Mouse (Mus musculus) right cerebral cortex, postnatal 25 days (tissue): ENCODE data around the gene Prdx5.

ENCODE experiments used
- DNase-seq: peaks from one replicate; pipeline ENCODE4 v3.0.0; 2022

Prdx5 gene

DNA sequence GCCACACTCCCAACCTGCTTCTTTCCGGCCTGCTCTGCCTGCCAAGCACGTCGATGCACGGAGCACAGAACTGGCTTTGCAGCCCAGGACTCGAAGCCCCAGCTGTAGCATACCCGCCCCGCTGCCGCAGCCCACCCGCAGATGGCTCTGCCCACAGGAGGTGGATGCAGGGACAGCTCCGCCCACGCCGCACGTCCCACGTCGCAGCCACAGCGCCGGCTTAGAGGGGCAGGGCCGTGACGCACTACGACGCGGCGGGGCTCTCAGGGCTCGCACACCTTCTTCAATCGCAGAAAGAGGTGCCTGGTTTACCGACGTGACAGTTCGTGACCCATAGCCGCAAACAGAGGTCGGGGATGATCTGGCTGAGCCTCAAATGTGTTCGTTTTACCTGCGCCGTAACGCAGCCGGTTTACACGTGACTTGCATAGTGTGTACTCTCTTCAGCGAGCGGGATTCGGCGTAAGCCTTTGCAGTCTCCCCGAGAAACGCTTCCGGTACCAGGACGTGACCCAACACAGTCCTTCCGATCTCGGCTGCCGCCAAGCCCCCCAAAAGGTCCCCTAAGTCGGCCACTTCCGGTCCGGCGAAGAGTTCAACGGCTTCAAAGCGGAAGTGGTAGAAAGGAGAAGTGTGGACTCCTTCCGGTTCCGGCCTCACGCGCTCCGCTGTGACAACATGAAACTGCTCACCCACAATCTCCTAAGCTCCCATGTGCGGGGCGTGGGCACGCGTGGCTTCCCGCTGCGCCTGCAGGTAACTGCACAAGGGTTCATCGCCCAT is at the start of gene Prdx5, which contains the start of gene Trmt112:
TSS of gene Prdx5 (minus strand) at position 600 of the 783 bp plus-strand sequence.
TSS of gene Trmt112 (plus strand) at position 192 of the 783 bp plus-strand sequence.
- DNase-seq, result peak; percentile 91

DNA sequence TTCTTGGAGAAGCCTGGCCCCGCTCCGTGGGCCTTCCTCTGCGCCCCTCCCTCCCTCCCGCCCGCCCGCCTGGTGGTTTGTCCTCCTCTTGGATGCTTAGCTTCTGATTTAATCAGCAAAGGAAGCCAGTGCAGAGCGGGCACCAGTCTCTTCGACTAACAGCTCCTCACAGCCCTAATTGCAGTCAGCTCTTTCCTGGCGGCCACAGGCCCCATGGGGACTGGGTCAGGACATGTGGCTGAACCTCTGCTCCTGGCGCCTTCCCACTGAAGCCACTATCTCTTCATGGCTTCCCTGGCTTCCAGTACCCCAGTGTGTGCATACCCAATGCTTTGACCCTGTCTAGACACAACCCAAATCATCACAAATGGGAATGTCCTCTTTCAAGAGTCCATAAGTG is 46.6 kb upstream of the Prdx5 start:
- DNase-seq, result no peak

DNA sequence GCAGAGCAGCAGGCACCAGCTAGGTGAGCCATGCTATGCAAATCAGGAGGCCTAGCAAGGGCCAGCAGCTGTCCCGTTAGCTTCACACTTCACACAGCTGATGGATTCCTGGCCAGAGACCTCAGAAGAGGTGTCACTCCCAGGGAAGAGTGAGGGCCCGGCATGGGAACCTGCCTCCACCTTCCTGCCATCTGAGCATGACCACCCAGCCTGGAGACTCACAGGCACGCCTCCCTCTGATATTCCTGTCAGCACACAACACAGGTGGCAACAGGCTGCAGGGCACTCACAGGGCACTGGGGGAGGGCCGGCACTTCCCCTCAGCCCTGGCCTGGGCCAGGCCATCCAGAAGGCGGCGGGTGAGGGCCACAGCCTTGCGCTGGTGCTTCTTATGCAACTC is 45.5 kb upstream of the Prdx5 start:
- no peak for DNase-seq

DNA sequence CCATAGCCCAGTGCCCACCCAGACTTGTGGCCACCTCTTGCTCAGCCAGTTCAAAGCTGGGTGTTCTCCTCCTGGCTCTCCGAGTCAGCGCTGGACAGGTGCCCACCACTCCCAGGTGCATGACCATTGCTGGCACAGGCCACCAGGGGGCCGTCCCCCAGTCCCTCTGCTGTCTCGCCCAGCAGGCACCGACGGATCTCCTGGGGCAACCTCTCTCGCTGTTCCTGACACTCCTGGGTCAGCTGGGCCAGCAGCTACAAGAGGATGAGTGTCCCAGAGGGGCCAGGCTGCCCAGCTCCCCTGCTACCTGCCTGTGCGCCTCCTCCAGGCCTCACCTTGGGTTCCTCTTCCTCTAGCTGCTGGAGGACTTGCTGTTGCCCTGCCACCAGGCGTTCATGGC is 44.1 kb upstream of the Prdx5 start:
- DNase-seq, result no peak

DNA sequence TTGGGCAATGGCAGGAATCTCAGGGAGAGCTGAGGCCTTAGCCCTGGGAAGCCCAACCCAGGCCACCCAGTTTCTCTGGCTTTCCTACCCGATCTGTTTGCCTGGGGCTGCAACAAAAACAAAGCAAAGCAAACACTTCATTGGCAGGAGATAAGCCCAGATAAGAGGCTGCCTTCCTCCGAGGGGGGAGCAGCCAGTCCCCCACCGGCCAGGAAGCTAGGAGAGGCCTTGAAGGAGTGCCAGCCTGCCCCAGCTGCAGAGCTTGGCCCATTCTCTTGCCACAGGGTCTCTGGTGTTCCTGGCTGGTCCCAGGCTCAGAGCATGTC is 42.8 kb upstream of the Prdx5 start:
- no peak for DNase-seq

DNA sequence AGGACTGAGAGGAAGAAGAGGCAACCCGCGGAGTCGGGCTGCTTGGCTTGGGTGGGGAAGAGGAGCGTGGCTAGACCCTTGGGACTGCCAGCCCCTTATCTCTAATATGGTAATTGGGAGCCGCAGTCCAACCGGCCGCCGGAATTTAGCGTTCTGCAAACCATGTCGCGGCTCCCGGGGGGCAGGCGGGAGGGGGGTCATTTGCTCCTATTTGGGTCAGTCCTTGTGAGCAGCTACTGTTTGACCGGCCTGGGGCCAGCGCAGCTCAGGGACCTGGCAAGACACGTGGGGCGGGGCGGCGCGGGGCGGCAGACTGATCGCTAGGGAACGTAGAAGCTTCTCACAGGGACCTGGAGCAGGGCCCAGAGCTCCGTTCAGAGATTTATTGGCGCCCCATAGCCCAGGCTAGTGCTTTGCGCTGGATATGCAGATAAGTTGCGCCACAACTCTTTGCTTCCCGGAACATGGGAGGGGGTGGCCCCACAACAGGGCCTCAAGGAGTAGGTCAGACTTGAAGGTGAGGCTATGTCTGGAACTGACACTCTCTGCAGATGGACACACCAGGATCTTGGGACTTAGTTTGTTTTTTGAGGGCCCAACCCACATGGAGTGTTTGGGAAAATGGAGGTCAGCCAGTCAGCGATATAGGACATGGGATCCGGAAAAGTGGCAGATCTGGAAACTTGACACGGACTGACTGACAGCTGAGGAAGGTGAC is 42.2 kb upstream of the Prdx5 start:
- peak; percentile 74 for DNase-seq

DNA sequence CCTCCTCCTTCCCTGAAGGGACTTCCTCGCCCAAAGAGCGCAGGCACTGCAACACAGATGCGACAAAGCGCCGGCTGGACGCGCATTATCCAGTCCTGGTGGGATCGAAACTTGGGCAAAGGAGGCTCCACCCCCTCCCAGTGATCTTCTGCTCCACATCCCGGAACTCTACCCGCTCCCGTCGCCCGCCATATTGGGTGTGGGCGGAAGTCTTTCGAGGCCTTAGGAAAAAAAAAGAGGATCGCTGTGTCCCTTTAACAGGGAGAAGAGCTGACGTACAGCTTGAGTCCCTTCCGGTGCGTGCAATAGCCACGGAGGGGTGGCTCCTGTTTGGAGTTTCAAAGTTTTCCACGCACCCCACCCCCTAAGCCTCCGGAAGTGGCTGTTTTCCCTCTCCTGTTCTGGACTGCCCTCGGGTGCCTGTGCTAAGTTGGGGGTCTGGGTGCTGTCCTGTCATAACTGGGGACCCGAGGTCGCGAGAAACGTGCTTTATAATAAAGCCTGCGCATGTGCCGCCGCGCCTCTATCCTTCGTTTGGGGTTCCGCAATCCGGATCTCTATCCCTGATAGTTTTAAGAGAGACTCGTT is 41.6 kb upstream of the Prdx5 start:
- peak; percentile 92 for DNase-seq

DNA sequence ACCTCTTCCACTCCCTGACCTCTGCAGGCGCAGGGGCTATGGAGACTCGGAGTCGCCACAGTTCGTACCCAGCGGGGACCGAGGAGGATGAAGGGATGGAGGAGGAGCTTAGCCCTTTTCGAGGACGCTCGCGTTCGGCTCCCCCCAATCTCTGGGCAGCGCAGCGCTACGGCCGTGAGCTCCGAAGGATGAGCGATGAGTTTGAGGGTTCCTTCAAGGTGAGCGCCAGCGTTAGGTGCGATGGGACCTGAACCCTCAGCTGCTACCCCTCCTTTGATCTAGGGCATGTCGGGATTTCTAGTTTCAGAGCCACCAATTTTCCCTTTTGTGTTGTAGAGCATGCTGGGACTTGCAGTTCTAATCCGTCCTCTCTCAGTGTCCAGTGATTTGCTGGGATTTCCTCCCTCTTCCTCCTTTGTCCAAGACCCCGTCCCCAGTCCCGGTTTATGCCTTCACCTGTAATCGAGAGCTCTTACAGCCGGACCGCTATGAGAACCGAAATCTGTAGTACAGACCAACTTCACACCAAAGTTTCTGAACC is 40.8 kb upstream of the Prdx5 start:
- peak; percentile 68 for DNase-seq

DNA sequence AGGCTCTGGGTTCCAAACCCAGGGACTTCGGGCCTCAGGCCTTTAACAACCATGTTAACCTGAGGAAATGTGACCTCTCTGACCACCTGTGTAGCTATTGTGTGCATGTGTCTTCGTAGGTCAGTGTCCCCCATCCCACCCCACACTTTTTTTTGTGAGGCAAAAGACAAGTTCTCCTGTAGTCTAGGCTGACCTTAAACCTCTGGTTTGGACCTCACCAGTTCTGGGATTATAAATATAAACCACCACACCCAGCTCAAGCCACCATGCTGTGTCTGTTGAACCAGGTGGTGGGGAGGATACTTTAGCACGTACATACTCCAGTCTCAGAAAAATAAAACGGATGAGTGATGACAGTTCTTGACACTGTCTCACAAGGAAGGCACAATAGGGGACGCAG is 40.0 kb upstream of the Prdx5 start:
- DNase-seq, result no peak

DNA sequence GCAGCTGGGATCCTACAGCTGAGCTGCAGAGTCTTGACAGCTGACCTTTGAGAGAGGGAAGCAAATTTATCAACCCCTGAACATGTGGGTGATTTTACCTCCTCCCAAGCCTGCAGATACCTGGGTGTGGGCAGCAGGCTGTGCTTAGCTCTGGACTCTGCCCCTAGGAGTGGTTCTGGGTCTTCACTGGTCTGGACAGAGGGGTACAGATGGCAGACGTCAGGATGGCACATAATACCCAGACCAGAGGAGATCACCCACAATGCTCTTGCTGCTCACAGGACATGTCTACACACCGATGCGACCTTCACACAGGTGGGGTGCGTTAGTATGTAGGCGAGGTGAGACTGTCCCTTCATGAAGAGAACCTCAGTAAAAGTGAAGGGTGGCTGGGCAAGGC is 39.6 kb upstream of the Prdx5 start:
- DNase-seq, result no peak

DNA sequence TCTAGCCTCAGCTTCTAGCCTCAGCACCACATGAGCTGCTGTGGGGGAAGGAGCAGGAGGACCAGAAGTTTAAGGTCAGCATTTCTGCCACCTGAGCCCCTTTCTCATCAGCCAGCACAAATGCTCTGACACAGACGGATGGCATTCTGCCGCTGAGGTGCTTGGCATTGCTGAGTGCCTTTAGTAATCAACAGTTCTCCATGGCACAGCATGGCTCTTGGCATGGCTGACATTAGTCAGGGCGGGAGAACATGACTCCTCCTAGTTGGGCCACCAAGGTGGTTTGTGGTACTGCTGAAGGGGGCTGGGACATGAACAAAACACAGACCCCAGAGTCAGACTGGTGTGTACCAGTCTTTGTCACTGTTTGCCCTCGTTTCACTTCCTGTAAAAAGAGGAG is 38.3 kb upstream of the Prdx5 start:
- DNase-seq, result no peak

DNA sequence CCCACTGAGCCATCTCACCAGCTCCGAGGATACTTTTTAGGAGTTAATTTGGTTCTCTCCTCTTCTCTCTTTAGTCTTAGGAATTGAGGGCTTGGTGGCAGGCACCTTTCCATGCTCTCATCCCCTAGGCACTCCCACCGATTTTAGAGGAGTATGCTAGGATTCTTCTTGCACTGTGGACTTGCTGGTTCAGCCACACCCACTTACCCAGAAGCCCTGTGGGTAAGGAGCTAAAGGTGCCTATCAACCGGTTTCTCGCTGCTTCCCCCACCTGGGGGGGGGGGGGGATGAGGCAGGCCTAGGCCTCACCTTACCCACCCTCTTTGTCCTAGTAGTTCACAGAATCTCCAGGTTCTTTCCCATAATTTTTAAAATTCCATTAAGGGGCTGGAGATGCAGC is 37.8 kb upstream of the Prdx5 start:
- no peak for DNase-seq

DNA sequence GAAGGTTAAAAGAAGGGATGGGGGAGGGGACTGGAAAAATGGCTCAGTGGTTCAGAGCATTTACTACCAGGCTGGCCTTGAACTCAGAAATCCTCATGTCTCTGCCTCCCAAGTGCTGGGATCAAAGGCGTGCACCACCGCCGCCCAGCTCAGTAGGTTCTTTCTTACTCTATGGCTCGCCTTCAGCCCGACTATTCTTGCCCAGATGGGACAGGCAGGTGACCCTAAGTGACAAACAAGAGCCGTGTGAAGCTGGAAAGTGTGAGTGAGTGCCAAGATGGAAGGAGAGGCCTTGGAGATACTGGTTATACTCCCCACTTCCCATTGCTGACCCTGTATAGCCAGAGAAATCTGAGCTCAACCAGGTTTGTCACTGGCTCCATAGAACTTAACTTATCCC is 33.8 kb upstream of the Prdx5 start:
- no peak for DNase-seq

DNA sequence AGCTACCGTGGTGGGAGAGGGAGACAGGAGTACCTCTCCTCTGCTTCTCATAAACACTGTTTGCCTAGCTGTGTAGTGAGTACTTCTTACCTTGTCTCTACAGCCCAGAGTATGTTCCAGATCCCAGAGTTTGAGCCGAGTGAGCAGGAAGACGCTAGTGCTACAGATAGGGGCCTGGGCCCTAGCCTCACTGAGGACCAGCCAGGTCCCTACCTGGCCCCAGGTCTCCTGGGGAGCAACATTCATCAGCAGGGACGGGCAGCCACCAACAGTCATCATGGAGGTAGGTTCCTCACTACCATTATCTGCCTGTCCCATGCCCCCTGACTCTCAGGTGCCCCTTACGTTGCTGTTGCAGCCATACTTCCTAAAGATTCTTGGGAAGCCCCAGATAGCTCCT is 32.9 kb upstream of the Prdx5 start:
- no peak for DNase-seq

DNA sequence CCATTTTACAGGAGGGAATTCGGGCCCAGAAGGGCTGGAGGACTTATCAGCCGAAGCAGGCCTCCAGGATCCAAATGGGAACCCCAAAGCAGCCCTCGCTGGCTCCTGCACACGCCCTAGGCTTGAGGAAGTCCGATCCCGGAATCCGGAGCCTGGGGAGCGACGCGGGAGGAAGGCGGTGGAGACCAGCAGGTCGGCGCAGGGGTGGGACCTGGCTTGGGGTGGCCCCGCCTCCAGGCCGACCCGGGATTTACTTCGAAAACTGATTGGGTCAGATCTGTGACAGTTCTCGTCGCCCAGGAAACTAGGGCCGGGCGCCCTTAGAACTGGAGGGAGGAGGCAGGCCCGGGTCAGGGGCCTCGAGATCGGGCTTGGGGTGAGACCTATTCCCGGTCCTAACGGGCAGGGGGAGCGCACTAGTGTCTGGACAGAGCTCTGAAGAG is 32.4 kb upstream of the Prdx5 start, which contains the start of gene Gpr137:
TSS of gene Gpr137 (minus strand) at position 232 of the 443 bp plus-strand sequence.
- DNase-seq, result peak; percentile 92

DNA sequence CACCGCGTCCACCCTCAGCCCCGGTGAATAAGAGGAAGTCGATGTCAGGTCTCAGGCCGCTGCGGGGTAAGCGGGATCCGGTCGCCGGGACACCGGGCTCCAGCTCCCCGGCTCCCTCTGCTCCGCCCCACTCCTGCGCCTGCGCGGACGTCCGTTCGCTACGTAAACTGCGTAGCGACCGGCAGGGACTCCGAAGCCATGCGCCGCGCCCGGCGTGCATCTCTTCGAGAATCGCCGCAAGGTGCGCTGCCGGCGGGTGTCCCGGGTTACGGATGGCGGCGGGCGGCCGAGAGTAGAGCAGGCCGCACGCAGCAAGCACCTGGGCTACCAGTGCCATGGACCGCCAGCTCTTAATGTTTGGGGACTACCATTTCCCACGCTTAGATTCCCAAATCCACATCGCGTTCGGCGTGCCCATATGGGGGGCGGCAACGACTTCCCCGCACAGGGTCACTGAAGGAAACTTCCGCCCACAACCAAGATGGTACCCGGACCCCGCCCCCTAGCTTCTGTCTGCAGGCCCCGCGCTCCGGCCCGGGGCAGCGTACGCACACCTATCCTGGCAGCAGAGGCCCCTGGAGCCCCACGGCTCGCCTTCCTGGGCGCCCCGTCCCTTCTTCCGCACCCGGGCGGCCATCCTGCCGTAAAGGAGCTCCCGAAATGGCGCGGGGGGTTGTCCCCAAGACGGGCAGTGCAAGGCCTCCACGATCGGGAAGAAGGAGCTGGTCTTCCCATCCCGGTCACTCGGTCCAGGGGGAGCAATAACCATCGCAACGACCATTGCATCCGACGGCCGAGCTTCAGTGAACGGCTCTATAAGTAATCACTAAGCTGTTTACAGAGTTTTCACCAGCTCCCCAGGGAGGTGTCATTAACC is 31.7 kb upstream of the Prdx5 start, which contains the start of gene Bad:
TSS of gene Bad (plus strand) at position 490 of the 877 bp plus-strand sequence.
- DNase-seq, result peak; percentile 94

DNA sequence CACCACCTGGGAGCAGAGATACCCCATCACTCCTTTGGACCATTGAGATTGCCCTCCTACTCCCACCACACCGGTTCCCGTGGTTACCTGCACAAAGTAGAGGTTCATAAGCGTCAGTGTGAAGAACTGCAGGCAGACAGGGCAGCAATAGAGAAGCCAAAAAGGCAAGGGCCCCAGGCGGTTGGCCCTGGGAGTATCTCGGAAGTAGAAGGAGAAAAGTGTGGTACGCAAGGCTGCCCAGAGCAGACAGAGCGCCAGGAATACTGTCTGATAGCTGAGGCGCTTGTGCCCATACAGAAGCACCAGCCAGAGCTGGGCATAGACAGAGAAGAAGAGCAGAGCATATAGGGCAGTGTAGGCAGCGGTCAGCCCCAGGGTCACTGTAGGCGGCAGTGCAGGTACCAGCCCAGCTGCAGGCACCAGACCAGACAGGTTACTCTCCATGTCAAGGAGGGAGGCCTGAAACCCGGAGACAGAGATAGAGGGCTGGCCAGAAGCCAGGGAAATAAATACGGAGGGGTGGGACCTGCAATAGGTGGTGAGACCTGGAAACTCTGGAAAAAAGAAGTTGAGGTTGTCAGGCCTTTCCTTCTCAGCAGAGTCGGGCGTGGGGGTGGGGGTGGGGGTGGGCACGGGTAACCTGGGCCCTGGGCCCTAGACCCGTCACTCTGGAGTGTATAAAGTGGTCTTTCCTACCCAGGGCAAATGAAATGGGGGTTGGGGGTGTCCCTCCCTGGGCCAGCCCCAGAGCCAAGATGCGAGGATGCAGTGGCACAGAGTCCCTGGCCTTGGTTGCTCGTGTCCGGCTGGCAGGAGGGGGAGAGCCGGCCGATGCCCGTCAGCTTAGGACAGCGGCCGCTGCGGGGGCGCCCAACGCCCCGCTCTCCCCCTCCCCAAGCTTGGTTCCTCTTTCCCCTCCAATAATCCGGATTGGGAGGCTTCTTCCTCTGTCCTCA is 30.8 kb upstream of the Prdx5 start:
- no peak for DNase-seq

DNA sequence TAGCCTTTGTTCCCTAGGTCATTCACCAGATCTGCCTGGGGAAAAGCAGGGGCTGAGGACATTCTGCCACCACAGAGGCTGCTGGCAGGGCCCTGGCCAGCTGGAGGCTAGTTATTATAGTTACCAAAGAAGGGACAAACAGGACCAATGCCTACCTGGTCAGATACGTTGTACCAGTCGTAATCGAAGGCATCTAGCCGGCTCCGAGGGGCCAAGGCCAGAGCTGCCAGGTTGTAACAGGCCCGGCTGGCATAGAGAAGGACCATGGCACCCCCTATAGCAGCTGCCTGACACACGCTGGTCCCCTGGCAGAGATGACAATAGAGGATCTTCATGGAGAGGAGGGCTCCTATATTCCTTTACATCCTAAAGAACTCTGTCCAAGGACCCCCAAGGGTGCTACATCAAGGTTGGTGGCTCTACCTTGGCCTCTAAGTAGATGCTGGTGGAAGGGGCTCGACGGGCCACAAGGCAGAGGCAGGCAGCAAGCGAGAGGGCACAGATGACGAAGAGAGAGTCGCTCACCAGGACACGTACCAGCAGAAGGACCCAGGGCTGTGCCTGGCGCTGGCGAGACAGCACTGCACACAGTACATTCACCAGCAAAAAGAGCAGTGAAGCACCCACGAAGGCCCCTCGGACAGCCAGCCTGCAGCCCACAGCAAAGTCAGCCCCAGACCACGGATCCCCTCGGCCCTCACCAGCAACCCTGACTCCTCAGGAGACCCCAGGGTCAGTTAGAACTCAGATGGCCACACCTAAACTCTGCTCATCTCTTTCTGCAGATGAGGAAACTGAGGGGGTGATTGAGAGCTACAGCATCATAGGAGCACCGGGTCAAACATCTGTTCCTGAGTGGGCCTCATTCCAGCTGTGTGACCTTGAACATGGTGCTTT is 29.4 kb upstream of the Prdx5 start:
- DNase-seq, result no peak

DNA sequence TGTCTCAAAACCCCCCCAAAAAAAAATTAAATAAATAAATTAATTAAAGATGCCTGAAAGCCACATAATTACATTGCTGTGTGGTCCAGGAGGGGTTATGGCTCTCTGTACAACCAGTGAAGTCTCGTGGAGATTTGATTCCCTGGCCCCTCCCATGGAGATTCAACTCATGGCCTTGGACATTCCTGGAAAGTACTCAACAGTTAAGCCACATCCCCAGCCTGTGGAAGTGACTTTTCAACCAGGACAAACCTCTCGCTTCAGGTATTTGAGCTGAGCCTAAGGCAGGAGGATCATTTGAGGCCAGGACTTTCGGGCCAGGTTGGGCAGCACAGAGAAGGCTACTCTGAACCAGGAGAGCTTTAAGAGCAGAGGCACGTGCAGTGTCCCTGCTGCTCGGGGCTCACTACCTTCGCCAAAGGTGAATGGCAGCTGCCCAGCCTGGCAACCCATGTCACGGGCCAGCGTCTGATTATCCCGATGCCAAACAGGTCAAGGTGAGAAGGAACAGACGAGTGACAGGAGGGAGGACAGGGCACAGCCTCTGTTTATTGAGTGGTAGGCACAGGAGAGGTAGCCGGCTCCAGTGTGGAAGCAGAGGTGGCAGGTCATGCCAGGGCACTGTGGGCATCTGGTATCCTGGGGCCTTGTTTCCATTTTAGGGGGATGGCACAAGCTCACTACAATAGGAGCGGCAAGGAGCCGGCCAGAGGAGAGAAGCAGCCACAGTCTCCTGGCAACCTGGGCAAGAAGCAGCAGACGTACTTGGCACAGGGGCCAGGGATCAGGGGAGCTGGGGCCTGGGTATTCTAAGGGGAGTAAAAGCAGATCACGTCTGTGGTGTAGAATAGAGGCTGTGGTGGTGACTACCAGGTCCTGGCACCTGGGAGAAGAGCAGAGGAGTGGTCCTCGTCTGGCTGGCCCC is 27.9 kb upstream of the Prdx5 start:
- no peak for DNase-seq
